Mouse (Mus musculus): ENCODE results near the gene Lrrc4. TPM values are rescaled to one million over a fixed set of nuclear protein-coding genes. Genes with fewer than 3 reads are reported as not detected.
A peak's percentile ranks its signal among the peaks of the same experiment; 100 is the strongest.

The Lrrc4 gene
- 0.36 and 0.42 TPM in 2 replicates for polyA plus RNA-seq (2015; fragmentation: Nextera tagmentation; extraction: Ambion mirVana)

DNA sequence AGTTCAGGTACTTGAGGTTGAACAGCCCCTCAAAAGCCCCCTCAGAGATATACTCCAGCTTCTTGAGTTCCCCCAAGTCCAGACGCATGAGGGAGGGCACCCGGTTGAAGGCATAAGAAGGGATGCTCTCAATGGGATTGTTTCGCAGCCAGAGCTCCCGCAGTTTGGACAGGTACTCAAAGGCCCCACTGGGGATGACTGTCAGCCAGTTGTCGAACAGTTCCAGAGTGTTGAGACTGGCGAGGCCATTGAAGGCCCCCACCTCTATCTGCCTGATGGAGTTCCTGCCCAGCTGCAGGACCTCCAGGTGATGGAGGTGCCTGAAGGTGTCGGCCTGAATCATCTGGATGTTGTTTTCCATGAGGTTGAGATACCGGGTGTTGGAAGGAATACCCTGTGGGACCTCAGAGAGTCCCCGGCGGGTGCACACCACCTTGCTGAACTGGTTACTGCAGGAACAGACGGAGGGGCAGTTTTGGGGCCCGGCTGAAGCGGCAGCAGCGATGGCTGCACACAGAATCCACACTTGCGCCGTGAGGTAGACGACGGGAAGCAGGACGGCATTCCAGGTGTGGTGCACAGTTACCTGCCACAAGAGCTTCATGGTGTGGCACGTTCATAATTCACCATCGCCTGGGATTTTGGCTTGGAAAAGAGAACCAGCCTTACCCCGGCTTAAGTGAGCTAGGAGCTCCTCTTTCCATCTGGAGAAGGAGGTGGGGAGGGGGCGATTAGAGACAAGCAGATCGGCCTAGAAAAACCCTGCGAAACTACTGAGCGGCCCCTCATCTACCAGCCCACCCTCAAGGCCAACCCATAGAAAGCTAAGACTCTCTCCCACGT is at the start of gene Lrrc4:
Gene Lrrc4, minus strand, starts transcription at position 737 of the 843 bp plus-strand sequence.
- Histone ChIP-seq H3K4me3 (peak within 1 kb of the TSS; percentile 65), H3K4me2 (replicated peaks) (peak within 1 kb of the TSS; percentile 100), H3K9me3 (no peaks in the 10 kb centered on the region), H3K36me3 (peaks cover 9% of the 10 kb centered on the region; the same call in 1 of the 2 replicates), H3K4me1 (peaks cover 25% of the 10 kb centered on the region), H3K27me3 (peaks cover 59% of the 10 kb centered on the region), H3K9ac (peak within 1 kb of the TSS; percentile 74), H3K27ac (no peak within 1 kb of the TSS)
- 24% methylated on average over 27 of the region's 27 CpGs for WGBS
- no peak for ATAC-seq (ENCODE audit: low FRiP score, low read depth)

GRCm38 (mm10) chr6:28880909-28881308 is 49.4 kb upstream of the Lrrc4 start:
- peaks cover 20% of the 10 kb centered on the region for H3K4me1 ChIP-seq
- no peak overlapping the region for H3K9ac ChIP-seq
- H3K27ac ChIP-seq, result no peak overlapping the region
- no peaks in the 10 kb centered on the region for H3K27me3 ChIP-seq
- H3K36me3 ChIP-seq, result peaks cover 71% of the 10 kb centered on the region
- no peaks in the 10 kb centered on the region for H3K9me3 ChIP-seq
- no peak overlapping the region for H3K4me3 ChIP-seq
- whole genome bisulfite sequencing, result 81% methylated on average over 4 of the region's 4 CpGs
- no peak for ATAC-seq (ENCODE audit: low FRiP score, low read depth)
- H3K4me2 ChIP-seq (replicated peaks), result no peak overlapping the region

DNA sequence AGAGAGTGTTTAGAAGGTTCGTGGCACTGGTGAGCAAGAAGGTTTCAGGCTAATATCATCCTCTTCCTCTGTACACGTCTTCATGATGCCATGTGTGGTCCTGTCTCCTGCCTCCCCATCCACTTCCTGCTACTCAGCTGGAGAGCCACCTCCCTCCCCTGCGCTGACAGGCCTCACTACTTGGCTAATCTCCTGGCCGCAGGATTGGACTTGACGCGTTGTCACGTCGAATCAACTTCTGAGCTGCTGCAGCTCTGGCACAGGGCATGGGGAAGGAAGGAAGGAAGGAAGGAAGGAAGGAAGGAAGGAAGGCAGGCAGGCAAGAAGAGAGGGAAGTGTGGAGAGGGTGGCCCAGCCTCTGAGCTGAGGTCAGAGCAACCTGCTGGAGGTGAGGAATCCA is 47.8 kb upstream of the Lrrc4 start:
- Histone ChIP-seq H3K9ac (no peak overlapping the region), H3K27ac (no peak overlapping the region), H3K4me2 (replicated peaks) (no peak overlapping the region), H3K4me1 (peaks cover 25% of the 10 kb centered on the region), H3K36me3 (peaks cover 69% of the 10 kb centered on the region), H3K27me3 (no peaks in the 10 kb centered on the region), H3K4me3 (no peak overlapping the region), H3K9me3 (no peaks in the 10 kb centered on the region)
- ATAC-seq (ENCODE audit: low FRiP score, low read depth), result no peak
- 73% methylated on average over 8 of the region's 8 CpGs for WGBS

DNA sequence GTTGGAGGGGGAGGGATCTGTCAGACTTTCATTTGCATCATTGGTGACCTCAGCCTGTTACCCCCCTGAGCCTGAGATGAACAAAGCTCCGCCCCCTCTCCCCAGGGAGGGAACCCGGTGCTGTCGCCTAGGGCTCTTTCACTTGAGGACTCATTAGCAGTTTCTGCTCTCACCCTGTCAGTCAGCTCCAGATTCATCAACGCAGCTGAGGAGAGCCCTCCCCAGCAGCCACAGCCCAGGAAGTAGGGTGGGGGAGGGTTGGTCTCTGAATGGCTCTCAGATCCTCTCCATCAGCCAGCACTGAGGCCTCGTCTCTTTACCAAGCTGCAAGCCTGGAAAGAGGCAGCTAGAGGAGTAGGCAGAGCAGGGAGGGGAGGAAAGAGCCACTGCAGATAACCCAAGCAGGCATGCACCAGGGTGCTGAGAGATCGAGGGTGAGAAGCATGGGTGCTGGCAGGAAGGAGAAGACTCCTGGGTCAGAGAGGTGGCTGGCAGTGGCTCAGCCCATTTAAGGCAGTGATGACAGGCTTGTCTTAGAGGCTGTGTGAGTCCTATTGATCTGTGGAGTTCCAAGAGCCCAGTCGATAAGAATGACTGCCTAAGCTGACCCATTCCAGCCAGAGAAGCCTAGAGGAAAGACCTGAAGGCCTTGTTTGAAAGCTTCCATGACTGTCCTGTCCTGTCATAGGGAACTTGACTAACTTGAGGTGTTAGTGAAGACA is 46.6 kb upstream of the Lrrc4 start:
- H3K4me2 ChIP-seq (replicated peaks), result no peak overlapping the region
- no peak overlapping the region for H3K4me3 ChIP-seq
- H3K36me3 ChIP-seq, result peaks cover 62% of the 10 kb centered on the region
- no peaks in the 10 kb centered on the region for H3K27me3 ChIP-seq
- H3K9ac ChIP-seq, result no peak overlapping the region
- no peak overlapping the region for H3K27ac ChIP-seq
- peaks cover 25% of the 10 kb centered on the region for H3K4me1 ChIP-seq
- whole genome bisulfite sequencing, result 28% methylated on average over 7 of the region's 7 CpGs
- no peaks in the 10 kb centered on the region for H3K9me3 ChIP-seq
- ATAC-seq (ENCODE audit: low FRiP score, low read depth), result no peak

DNA sequence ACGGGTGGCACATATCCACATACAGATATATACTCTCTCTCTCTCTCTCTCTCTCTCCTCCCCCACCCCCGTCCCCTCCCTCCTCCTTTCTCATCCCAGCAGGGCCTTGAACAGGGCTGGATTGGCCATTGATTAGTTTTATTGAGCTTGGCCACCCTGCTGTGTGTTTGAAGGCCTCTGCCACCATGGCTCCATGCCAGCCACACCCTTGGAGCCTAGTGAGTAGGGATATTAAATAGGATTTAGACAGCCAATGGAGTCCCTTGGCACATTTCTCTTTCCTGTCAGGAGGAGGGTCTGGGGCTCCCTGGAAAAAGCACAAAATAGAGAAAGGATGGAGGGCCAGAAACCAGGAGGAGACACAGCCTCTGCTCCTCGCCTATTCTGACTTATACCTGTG is 44.9 kb upstream of the Lrrc4 start:
- no peaks in the 10 kb centered on the region for H3K27me3 ChIP-seq
- no peak overlapping the region for H3K4me2 ChIP-seq (replicated peaks)
- peak; percentile 9; the same call in 1 of the 2 replicates for ATAC-seq (ENCODE audit: low FRiP score, low read depth)
- H3K9ac ChIP-seq, result no peak overlapping the region
- H3K4me3 ChIP-seq, result no peak overlapping the region
- peaks cover 47% of the 10 kb centered on the region for H3K36me3 ChIP-seq
- H3K4me1 ChIP-seq, result peaks cover 25% of the 10 kb centered on the region
- no peak overlapping the region for H3K27ac ChIP-seq
- H3K9me3 ChIP-seq, result no peaks in the 10 kb centered on the region
- WGBS, result 59% methylated on average over 3 of the region's 3 CpGs

GRCm38 (mm10) chr6:28875333-28875732 is 43.8 kb upstream of the Lrrc4 start:
- Histone ChIP-seq H3K27ac (no peak overlapping the region), H3K36me3 (peaks cover 36% of the 10 kb centered on the region), H3K27me3 (no peaks in the 10 kb centered on the region), H3K9me3 (no peaks in the 10 kb centered on the region), H3K4me2 (replicated peaks) (no peak overlapping the region), H3K4me1 (peaks cover 28% of the 10 kb centered on the region), H3K9ac (no peak overlapping the region), H3K4me3 (no peak overlapping the region)
- ATAC-seq (ENCODE audit: low FRiP score, low read depth), result no peak
- 82% methylated on average over 1 of the region's 1 CpGs for WGBS

- H3K27me3 ChIP-seq, result no peaks in the 10 kb centered on the region
These were observed 43.2 kb upstream of the Lrrc4 start for GRCm38 (mm10) chr6:28874759-28875158.

DNA sequence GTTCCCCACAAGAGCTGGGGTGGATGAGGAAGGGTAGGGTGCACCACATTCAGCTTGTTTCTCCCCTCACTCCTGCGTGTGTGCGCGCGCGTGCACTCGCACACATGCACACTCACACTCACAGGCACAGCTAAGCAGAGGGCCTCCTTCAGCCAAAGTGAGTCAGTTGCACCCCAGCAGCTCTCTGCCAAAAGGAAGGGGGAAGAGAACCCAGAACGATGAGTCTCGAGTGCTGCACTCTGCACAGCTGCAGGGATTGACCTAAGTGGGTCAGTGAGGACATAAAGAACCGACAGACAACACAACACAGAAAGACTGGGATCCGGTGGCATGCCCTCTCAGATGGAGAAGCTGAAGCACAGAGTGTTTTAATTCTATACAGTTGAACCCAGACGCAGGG is 42.5 kb upstream of the Lrrc4 start:
- Histone ChIP-seq H3K27me3 (no peaks in the 10 kb centered on the region), H3K4me2 (replicated peaks) (no peak overlapping the region), H3K36me3 (peaks cover 29% of the 10 kb centered on the region), H3K4me3 (no peak overlapping the region), H3K27ac (no peak overlapping the region), H3K4me1 (peaks cover 28% of the 10 kb centered on the region), H3K9ac (no peak overlapping the region), H3K9me3 (no peaks in the 10 kb centered on the region)
- 81% methylated on average over 11 of the region's 11 CpGs for WGBS
- no peak for ATAC-seq (ENCODE audit: low FRiP score, low read depth)

More at GRCm38 (mm10) chr6:28874759-28875158, 43.2 kb upstream of the Lrrc4 start:
- Histone ChIP-seq H3K4me3 (no peak overlapping the region), H3K36me3 (peaks cover 31% of the 10 kb centered on the region), H3K4me1 (peaks cover 28% of the 10 kb centered on the region), H3K4me2 (replicated peaks) (no peak overlapping the region), H3K9ac (no peak overlapping the region), H3K9me3 (no peaks in the 10 kb centered on the region), H3K27ac (no peak overlapping the region)
- ATAC-seq (ENCODE audit: low FRiP score, low read depth), result no peak
- 89% methylated on average over 5 of the region's 5 CpGs for WGBS

GRCm38 (mm10) chr6:28872421-28872795 is 40.9 kb upstream of the Lrrc4 start:
- ATAC-seq (ENCODE audit: low FRiP score, low read depth), result no peak
- Histone ChIP-seq H3K9me3 (no peaks in the 10 kb centered on the region), H3K9ac (no peak overlapping the region), H3K27me3 (no peaks in the 10 kb centered on the region), H3K4me3 (no peak overlapping the region), H3K36me3 (peaks cover 22% of the 10 kb centered on the region), H3K4me2 (replicated peaks) (no peak overlapping the region), H3K27ac (no peak overlapping the region), H3K4me1 (peaks cover 24% of the 10 kb centered on the region)
- 91% methylated on average over 3 of the region's 3 CpGs for WGBS

DNA sequence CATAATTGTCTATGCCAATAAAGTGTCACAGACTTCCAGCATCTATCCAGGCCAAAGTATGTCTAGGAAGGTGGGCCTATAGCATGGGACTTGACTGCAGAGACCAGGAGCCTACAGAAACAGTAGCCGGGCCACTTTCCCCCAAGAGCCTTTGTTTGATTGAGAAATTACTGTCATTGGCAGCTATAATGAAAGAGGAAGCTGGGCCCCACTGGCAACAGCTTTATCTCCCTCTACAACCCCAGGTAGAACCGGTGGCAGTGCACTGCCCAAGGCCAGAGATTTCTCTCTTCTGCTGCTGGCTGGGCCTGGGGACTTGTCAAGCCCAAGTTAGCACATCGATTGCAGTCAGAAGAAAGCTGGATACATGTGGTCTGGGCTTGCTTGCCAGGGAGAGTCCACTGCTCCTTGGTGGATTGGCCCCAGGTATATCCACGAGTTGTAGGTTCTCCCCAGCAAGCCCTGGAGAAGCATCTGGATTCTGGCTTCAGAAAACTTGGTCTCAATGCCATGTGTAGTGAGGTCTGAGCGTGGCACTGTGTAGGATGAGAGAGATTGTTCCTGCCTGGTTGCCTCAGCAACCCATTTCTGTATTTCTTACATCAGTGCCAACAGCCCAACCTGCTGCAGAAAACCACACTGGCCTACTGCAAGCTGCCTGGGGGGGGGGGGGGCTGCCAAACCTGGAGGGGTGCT is 40.3 kb upstream of the Lrrc4 start:
- Histone ChIP-seq H3K27me3 (no peaks in the 10 kb centered on the region), H3K4me1 (peaks cover 23% of the 10 kb centered on the region), H3K27ac (no peak overlapping the region), H3K4me3 (no peak overlapping the region), H3K36me3 (peaks cover 22% of the 10 kb centered on the region), H3K4me2 (replicated peaks) (no peak overlapping the region), H3K9me3 (no peaks in the 10 kb centered on the region), H3K9ac (no peak overlapping the region)
- no peak for ATAC-seq (ENCODE audit: low FRiP score, low read depth)
- WGBS, result 86% methylated on average over 5 of the region's 5 CpGs

- Histone ChIP-seq H3K9ac (no peak overlapping the region), H3K4me1 (peaks cover 17% of the 10 kb centered on the region), H3K9me3 (no peaks in the 10 kb centered on the region), H3K36me3 (no peaks in the 10 kb centered on the region), H3K27ac (no peak overlapping the region), H3K4me2 (replicated peaks) (no peak overlapping the region), H3K4me3 (no peak overlapping the region), H3K27me3 (no peaks in the 10 kb centered on the region)
- ATAC-seq (ENCODE audit: low FRiP score, low read depth), result no peak
- WGBS, result 50% methylated on average over 2 of the region's 2 CpGs
These were observed 36.1 kb upstream of the Lrrc4 start for GRCm38 (mm10) chr6:28867516-28868251.
